30 mouse cellular contexts compared by ENCODE assay signal in the genomic region with DNA sequence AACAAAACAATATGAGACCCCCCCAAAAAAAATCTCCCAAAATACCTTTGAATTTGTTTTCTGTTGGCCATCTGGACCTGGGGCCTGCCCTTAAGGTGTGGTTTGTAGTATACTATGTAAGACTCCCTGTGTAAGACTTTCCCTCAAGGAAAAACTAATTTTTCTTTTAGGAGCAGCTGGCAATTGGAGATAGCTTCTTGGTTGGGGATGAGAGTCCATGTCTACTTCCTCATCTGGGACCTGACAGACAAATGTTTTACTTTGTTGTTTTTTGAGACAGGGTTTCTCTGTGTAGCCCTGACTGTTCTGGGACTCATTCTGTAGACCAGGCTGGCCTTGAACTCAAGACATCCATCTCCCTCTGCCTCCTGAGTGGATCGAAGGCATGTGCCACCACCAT. TPM values are rescaled to one million over a fixed set of nuclear protein-coding genes. Genes with fewer than 3 reads are reported as not detected.
DNase-seq lines count a peak whose midpoint lies in the region; ATAC-seq and TF ChIP-seq lines count a peak whose summit lies in the region.
"Had no signal": no experiment of that assay in that cellular context is flagged by ENCODE, and none has a peak within 500 bp of the region (broad histone marks: within the 10 kb centered on the region; RNA-seq: fewer than 3 reads in every experiment).

No protein-coding gene starts in this region.

- H3K4me1 ChIP-seq in limb, embryonic 13.5 days, result peaks cover 19% of the 10 kb centered on the region
- peaks cover 19% of the 10 kb centered on the region for H3K4me1 ChIP-seq in limb, embryonic 10.5 days
- H3K4me1 ChIP-seq in liver, embryonic 15.5 days (replicated peaks), result peaks cover 31% of the 10 kb centered on the region
- no peaks in the 10 kb centered on the region for H3K4me1 ChIP-seq in ES-Bruce4 (ENCODE audit: control insufficient read depth, insufficient read depth, low read length)

- no peaks in the 10 kb centered on the region for H3K9me3 ChIP-seq in limb, embryonic 13.5 days
- no peaks in the 10 kb centered on the region for H3K9me3 ChIP-seq in limb, embryonic 10.5 days (replicated peaks)
- no peaks in the 10 kb centered on the region for H3K9me3 ChIP-seq in liver, embryonic 15.5 days (replicated peaks)
- H3K9me3 ChIP-seq in ES-Bruce4 (replicated peaks; ENCODE audit: control insufficient read depth, insufficient read depth, low read length, poor library complexity, severe bottlenecking), result no peaks in the 10 kb centered on the region
- H3K9me3 ChIP-seq: embryonic facial prominence, embryonic 12.5 days; embryonic facial prominence, embryonic 15.5 days; forebrain, embryonic 13.5 days; G1E; hindbrain, embryonic 10.5 days; hindbrain, embryonic 13.5 days had no signal

- no peak for TF ChIP-seq EP300 in ES-Bruce4 (IDR thresholded peaks at IDR 0.05; ENCODE audit: insufficient read depth, low read depth, low read length)

- no peak for TF ChIP-seq CTCF in ES-Bruce4 (IDR thresholded peaks at IDR 0.05; ENCODE audit: low read depth, low read length)

- H3K4me3 ChIP-seq in limb, embryonic 13.5 days, result no peak overlapping the region
- H3K4me3 ChIP-seq in limb, embryonic 10.5 days, result no peak overlapping the region
- no peak overlapping the region for H3K4me3 ChIP-seq in liver, embryonic 15.5 days (replicated peaks)
- H3K4me3 ChIP-seq in ES-Bruce4 (ENCODE audit: low read depth, low read length), result no peak overlapping the region

- no peak overlapping the region for H3K9ac ChIP-seq in limb, embryonic 13.5 days
- no peak overlapping the region for H3K9ac ChIP-seq in liver, embryonic 15.5 days
- no peak overlapping the region for H3K9ac ChIP-seq in ES-Bruce4 (ENCODE audit: low read depth, poor library complexity, severe bottlenecking)
- H3K9ac ChIP-seq: embryonic facial prominence, embryonic 12.5 days; embryonic facial prominence, embryonic 15.5 days; forebrain, embryonic 13.5 days; hindbrain, embryonic 13.5 days had no signal

- TF ChIP-seq POLR2A in ES-Bruce4 (IDR thresholded peaks at IDR 0.05; ENCODE audit: insufficient read depth, low read length), result no peak

- H3K27me3 ChIP-seq in limb, embryonic 13.5 days, result no peaks in the 10 kb centered on the region
- no peaks in the 10 kb centered on the region for H3K27me3 ChIP-seq in limb, embryonic 10.5 days (ENCODE audit: low read depth, poor library complexity, severe bottlenecking)
- H3K27me3 ChIP-seq in liver, embryonic 15.5 days, result peaks cover 26% of the 10 kb centered on the region
- no peaks in the 10 kb centered on the region for H3K27me3 ChIP-seq in ES-Bruce4 (ENCODE audit: control insufficient read depth, insufficient read depth, low read length, poor library complexity, severe bottlenecking)
- H3K27me3 ChIP-seq: embryonic facial prominence, embryonic 12.5 days; embryonic facial prominence, embryonic 15.5 days; forebrain, embryonic 13.5 days had no signal

- 100% methylated on average over 1 of the region's 1 CpGs for WGBS in limb, embryonic 13.5 days
- WGBS in limb, embryonic 10.5 days, result 95% methylated on average over 1 of the region's 1 CpGs
- 100% methylated on average over 1 of the region's 1 CpGs for WGBS in liver, embryonic 15.5 days (ENCODE audit: insufficient replicate concordance)

- 0 out of 2 replicates have a peak overlapping the region, but pooled peaks have one; percentile 75 for H3K4me2 ChIP-seq in limb, embryonic 13.5 days (replicated peaks)
- peak overlapping the region; percentile 87 for H3K4me2 ChIP-seq in liver, embryonic 15.5 days

- H3K27ac ChIP-seq in limb, embryonic 13.5 days, result no peak overlapping the region
- no peak overlapping the region for H3K27ac ChIP-seq in limb, embryonic 10.5 days
- H3K27ac ChIP-seq in liver, embryonic 15.5 days (replicated peaks), result no peak overlapping the region
- H3K27ac ChIP-seq in ES-Bruce4 (ENCODE audit: insufficient read depth, low read length), result peak overlapping the region; percentile 47; the same call in 1 of the 2 replicates
- H3K27ac ChIP-seq: embryonic facial prominence, embryonic 12.5 days; embryonic facial prominence, embryonic 15.5 days; forebrain, embryonic 13.5 days had no signal

- H3K36me3 ChIP-seq in limb, embryonic 13.5 days, result peaks cover 19% of the 10 kb centered on the region
- peaks cover 25% of the 10 kb centered on the region for H3K36me3 ChIP-seq in limb, embryonic 10.5 days
- peaks cover 19% of the 10 kb centered on the region for H3K36me3 ChIP-seq in liver, embryonic 15.5 days (replicated peaks)
- peaks cover 5% of the 10 kb centered on the region for H3K36me3 ChIP-seq in ES-Bruce4 (ENCODE audit: control insufficient read depth, insufficient read depth, low read length, poor library complexity, severe bottlenecking)

- ATAC-seq in limb, embryonic 13.5 days (ENCODE audit: low FRiP score, low read depth), result no peak
- ATAC-seq in liver, embryonic 15.5 days (ENCODE audit: insufficient read depth), result no peak
- ATAC-seq: hindbrain, embryonic 16.5 days had no signal

- DNase-seq in limb, embryonic 10.5 days (ENCODE audit: low spot score), result no peak
- DNase-seq in liver, result no peak
- no peak for DNase-seq in layer of hippocampus, postnatal 10 days (ENCODE audit: low spot score in 2 of 2)
- DNase-seq: adrenal gland, adult 2 months; cerebellum, adult 11 months; cerebellum, adult 2 months; cerebellum, adult 9-11 months; gastrocnemius, postnatal 10 days; gastrocnemius, postnatal 36 days had no signal

RNA-seq across cellular contexts. Expression of gene Mrpl20, which starts 0.6 kb away (rescaled TPM):
- 213 and 220 TPM in 2 replicates for polyA plus RNA-seq in limb, embryonic 13.5 days (2015; fragmentation: Nextera tagmentation; extraction: Ambion mirVana)
- 246 and 297 TPM in 2 replicates for polyA plus RNA-seq in limb, embryonic 10.5 days (2016; fragmentation: Nextera tagmentation; extraction: Ambion mirVana)
- polyA plus RNA-seq in liver, embryonic 15.5 days (2015; fragmentation: Nextera tagmentation; extraction: Ambion mirVana), result 135 and 141 TPM in 2 replicates
- polyA plus RNA-seq in ES-Bruce4 (2011; ENCODE audit: insufficient read depth, insufficient read length, low read depth, missing spikeins), result 70.0 and 82.8 TPM in 2 replicates
- total RNA-seq in layer of hippocampus, postnatal 10 days (2021), result 100 to 1,000 TPM; 109 to 114 TPM

RNA-seq across cellular contexts. Expression of gene Ccnl2, which starts 10.2 kb away (rescaled TPM):
- 211 and 231 TPM in 2 replicates for polyA plus RNA-seq in limb, embryonic 13.5 days (2015; fragmentation: Nextera tagmentation; extraction: Ambion mirVana)
- polyA plus RNA-seq in limb, embryonic 10.5 days (2016; fragmentation: Nextera tagmentation; extraction: Ambion mirVana), result 174 and 196 TPM in 2 replicates
- polyA plus RNA-seq in liver, embryonic 15.5 days (2015; fragmentation: Nextera tagmentation; extraction: Ambion mirVana), result 65.6 and 77.1 TPM in 2 replicates
- polyA plus RNA-seq in ES-Bruce4 (2011; ENCODE audit: insufficient read depth, insufficient read length, low read depth, missing spikeins), result 86.1 and 87.6 TPM in 2 replicates
- 10 to 100 TPM; 75.5 to 83.2 TPM for total RNA-seq in layer of hippocampus, postnatal 10 days (2021)

RNA-seq across cellular contexts. Expression of gene Ankrd65, which starts 11.8 kb away (rescaled TPM):
- polyA plus RNA-seq in limb, embryonic 13.5 days (2015; fragmentation: Nextera tagmentation; extraction: Ambion mirVana), result not detected in 2 replicates
- 0.18 TPM in 1 of 2 replicates, not detected in the other for polyA plus RNA-seq in limb, embryonic 10.5 days (2016; fragmentation: Nextera tagmentation; extraction: Ambion mirVana)
- polyA plus RNA-seq in liver, embryonic 15.5 days (2015; fragmentation: Nextera tagmentation; extraction: Ambion mirVana), result 0.07 TPM in 1 of 2 replicates, not detected in the other
- not detected in 2 replicates for polyA plus RNA-seq in ES-Bruce4 (2011; ENCODE audit: insufficient read depth, insufficient read length, low read depth, missing spikeins)
- not detected for total RNA-seq in layer of hippocampus, postnatal 10 days (2021)
- total RNA-seq: adrenal gland, adult 2 months; adrenal gland, postnatal 14 days; adrenal gland, postnatal 4 days; common myeloid progenitor, adult 5-6 weeks; G1E; gastrocnemius, adult 18-20 months; gastrocnemius, postnatal 10 days; gastrocnemius, postnatal 36 days; granulocyte monocyte progenitor cell, adult 5-6 weeks; heart, adult 8-10 months; heart, postnatal 25 days had no signal
- polyA plus RNA-seq: embryonic facial prominence, embryonic 12.5 days; forebrain, embryonic 13.5 days; forebrain, embryonic 16.5 days; G1E; heart, embryonic 11.5 days; heart, embryonic 14.5 days; heart, postnatal 0 days; hindbrain, embryonic 13.5 days; hindbrain, embryonic 16.5 days had no signal

RNA-seq across cellular contexts. Expression of gene Tmem88b, which starts 16.4 kb away (rescaled TPM):
- 0.64 and 0.81 TPM in 2 replicates for polyA plus RNA-seq in limb, embryonic 13.5 days (2015; fragmentation: Nextera tagmentation; extraction: Ambion mirVana)
- 0.30 and 0.33 TPM in 2 replicates for polyA plus RNA-seq in limb, embryonic 10.5 days (2016; fragmentation: Nextera tagmentation; extraction: Ambion mirVana)
- polyA plus RNA-seq in liver, embryonic 15.5 days (2015; fragmentation: Nextera tagmentation; extraction: Ambion mirVana), result 0.13 and 0.22 TPM in 2 replicates
- 0.26 and 0.40 TPM in 2 replicates for polyA plus RNA-seq in ES-Bruce4 (2011; ENCODE audit: insufficient read depth, insufficient read length, low read depth, missing spikeins)
- total RNA-seq in layer of hippocampus, postnatal 10 days (2021), result 1 to 10 TPM; 3.5 to 4.5 TPM
- total RNA-seq: common myeloid progenitor, adult 5-6 weeks; granulocyte monocyte progenitor cell, adult 5-6 weeks had no signal
- polyA plus RNA-seq: G1E had no signal

RNA-seq across cellular contexts. Expression of gene Vwa1, which starts 27.6 kb away (rescaled TPM):
- 11.1 and 11.6 TPM in 2 replicates for polyA plus RNA-seq in limb, embryonic 13.5 days (2015; fragmentation: Nextera tagmentation; extraction: Ambion mirVana)
- polyA plus RNA-seq in limb, embryonic 10.5 days (2016; fragmentation: Nextera tagmentation; extraction: Ambion mirVana), result 4.7 and 6.6 TPM in 2 replicates
- polyA plus RNA-seq in liver, embryonic 15.5 days (2015; fragmentation: Nextera tagmentation; extraction: Ambion mirVana), result 0.33 and 0.54 TPM in 2 replicates
- 0.67 and 0.99 TPM in 2 replicates for polyA plus RNA-seq in ES-Bruce4 (2011; ENCODE audit: insufficient read depth, insufficient read length, low read depth, missing spikeins)
- total RNA-seq in layer of hippocampus, postnatal 10 days (2021), result 10 to 100 TPM; 16.3 to 18.2 TPM
